Mouse (Mus musculus) stomach, embryonic 16.5 days (tissue): ENCODE data around the gene Dock1. TPM values are rescaled to one million over a fixed set of nuclear protein-coding genes. Genes with fewer than 3 reads are reported as not detected.

ENCODE experiments used
- ATAC-seq: fragments of 200-750 bp; cut with Nextera tagmentation; 2 replicates; pipeline ENCODE4 v1.8.0; 2017; ENCODE audit warnings: moderate number of reproducible peaks, moderate TSS enrichment; ENCODE audit not compliant: insufficient read depth, low FRiP score
- H3K27ac ChIP-seq: fragments of 300-500 bp; sonication (generic); 2 replicates; pipeline ENCODE4 v1.5.1; 2014; ENCODE audit warnings: low read length
- H3K27me3 ChIP-seq: fragments of 300-500 bp; sonication (generic); 2 replicates; pipeline ENCODE4 v1.6.1; 2014; ENCODE audit warnings: low read length, control low read depth, mixed read lengths; ENCODE audit not compliant: control insufficient read depth, insufficient read depth
- H3K36me3 ChIP-seq: fragments of 300-500 bp; sonication (generic); 2 replicates; pipeline ENCODE4 v1.6.1; 2014; ENCODE audit warnings: low read length; ENCODE audit not compliant: control insufficient read depth, insufficient read depth
- H3K4me1 ChIP-seq: fragments of 300-500 bp; sonication (generic); 2 replicates; pipeline ENCODE4 v1.6.1; 2014; ENCODE audit warnings: low read length, control low read depth, mixed read lengths; ENCODE audit not compliant: control insufficient read depth, insufficient read depth
- H3K4me2 ChIP-seq: fragments of 300-500 bp; sonication (generic); 2 replicates; pipeline ENCODE4 v1.6.1; 2014; ENCODE audit warnings: low read depth, low read length, mixed read lengths
- H3K4me3 ChIP-seq: fragments of 300-500 bp; sonication (generic); replicated peaks from 2 replicates; pipeline ENCODE4 v1.5.1; 2014; ENCODE audit warnings: mild to moderate bottlenecking, low read length
- H3K9ac ChIP-seq: fragments of 300-500 bp; sonication (generic); 2 replicates; pipeline ENCODE4 v1.6.1; 2014; ENCODE audit warnings: low read length
- H3K9me3 ChIP-seq: fragments of 300-500 bp; sonication (generic); replicated peaks from 2 replicates; pipeline ENCODE4 v1.6.1; 2016; ENCODE audit warnings: low read length, control low read depth; ENCODE audit not compliant: control insufficient read depth
- WGBS: fragments of 180-500 bp; shearing (Covaris S2); extraction: QIAGEN DNeasy Blood & Tissue Kit; methylation state at CpG from one replicate; pipeline ENCODE4 v1.1.7; 2014; 5-methylcytosine and 5-hydroxymethylcytosine counted together
- polyA plus RNA-seq: library from polyadenylated mRNA; unstranded; fragments of >200 nt; fragmentation: Nextera tagmentation; extraction: Ambion mirVana; gene quantifications from 2 replicates; pipeline ENCODE4 v1.2.1, GENCODE M21; 2015

Dock1 gene
- polyA plus RNA-seq, 1 experiment from 2014 or later = 31.3 TPM

DNA sequence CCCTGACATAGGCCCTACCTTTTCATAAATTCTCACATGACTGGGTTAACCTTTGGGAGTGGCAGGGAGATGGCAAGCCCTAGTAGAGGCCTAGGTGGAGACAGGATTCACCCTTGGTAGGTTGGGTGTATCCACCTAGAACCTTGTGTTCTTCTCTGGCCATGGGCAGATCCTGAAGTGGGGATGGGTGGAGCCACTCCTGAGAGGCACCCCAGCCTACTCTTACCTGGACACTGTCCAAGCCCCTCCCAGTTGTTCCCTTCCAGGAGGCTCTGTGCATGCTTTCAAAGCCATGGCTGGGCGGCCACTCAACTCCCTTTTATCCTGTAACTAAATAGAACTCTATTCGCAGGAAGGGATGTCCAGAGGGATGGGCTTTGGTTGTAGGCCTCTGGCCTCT lies 33.2 kb downstream of the Dock1 start:
- Histone ChIP-seq H3K4me2 (no peak overlapping the region), H3K9me3 (no peaks in the 10 kb centered on the region), H3K27me3 (no peaks in the 10 kb centered on the region), H3K4me1 (peaks cover 20% of the 10 kb centered on the region), H3K36me3 (no peaks in the 10 kb centered on the region), H3K27ac (no peak overlapping the region; the same call in 1 of the 2 replicates), H3K9ac (no peak overlapping the region), H3K4me3 (no peak overlapping the region)
- peak; percentile 45; the same call in 1 of the 2 replicates for ATAC-seq
- 50% methylated on average over 2 of the region's 2 CpGs for WGBS

DNA sequence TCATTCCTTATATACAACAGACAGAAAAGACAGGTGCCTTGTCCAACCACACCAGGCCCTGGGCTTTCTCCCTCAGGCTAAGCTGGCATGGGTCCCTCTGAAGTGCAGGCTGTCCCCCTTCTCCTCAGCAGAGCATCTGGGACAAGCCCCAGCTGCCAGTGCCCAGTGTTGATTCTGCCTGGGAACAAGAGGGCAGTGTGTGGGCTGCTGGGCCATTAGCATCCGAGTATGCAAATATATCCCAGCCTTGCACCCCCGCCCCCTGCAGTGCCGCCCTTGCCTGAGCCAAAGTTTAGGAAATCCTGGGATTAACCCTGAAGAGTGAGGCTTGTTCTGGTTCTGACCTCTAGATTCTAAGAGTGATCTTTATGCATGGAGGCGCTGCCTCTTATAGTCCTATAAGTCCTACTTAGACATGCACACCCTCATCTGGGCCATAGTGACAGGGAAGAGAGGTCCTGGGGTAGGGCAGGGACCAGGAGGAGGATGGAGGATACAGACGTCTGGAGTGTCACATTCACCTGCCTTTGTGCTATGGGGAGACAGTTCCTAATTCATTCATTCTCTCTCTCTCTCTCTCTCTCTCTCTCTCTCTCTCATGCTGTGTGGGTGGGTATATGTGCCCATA lies 38.9 kb downstream of the Dock1 start:
- ATAC-seq = peak; percentile 55; the same call in 1 of the 2 replicates
- 41% methylated on average over 5 of the region's 5 CpGs for WGBS
- no peaks in the 10 kb centered on the region for H3K36me3 ChIP-seq
- no peak overlapping the region for H3K27ac ChIP-seq
- H3K9ac ChIP-seq = no peak overlapping the region
- no peak overlapping the region for H3K4me2 ChIP-seq
- no peaks in the 10 kb centered on the region for H3K9me3 ChIP-seq
- peaks cover 8% of the 10 kb centered on the region; the same call in 1 of the 2 replicates for H3K4me1 ChIP-seq
- no peak overlapping the region for H3K4me3 ChIP-seq
- no peaks in the 10 kb centered on the region for H3K27me3 ChIP-seq

DNA sequence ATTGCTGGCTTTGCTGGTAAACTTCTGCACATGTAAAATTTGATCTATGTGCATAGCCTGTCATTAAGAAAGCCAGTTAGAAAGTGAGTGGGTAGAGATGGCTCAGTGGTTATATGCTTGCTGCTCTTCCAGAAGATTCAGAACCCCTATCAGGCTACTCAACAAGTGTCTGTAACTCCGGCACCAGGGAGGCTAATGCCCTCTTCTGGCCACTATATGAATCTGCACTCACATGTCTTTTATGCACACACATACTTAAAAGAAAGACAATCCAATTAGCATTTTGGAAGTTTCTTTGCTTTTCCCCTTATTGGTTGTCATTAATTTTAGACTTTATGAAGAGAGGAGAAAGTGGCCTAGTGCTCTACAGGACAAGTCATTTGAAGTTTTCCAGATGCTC lies 41.1 kb downstream of the Dock1 start:
- Histone ChIP-seq H3K4me3 (no peak overlapping the region), H3K4me2 (no peak overlapping the region), H3K9ac (no peak overlapping the region), H3K27ac (no peak overlapping the region), H3K27me3 (no peaks in the 10 kb centered on the region), H3K36me3 (no peaks in the 10 kb centered on the region), H3K4me1 (peaks cover 3% of the 10 kb centered on the region; the same call in 1 of the 2 replicates), H3K9me3 (no peaks in the 10 kb centered on the region)
- no peak for ATAC-seq
- 90% methylated on average over 1 of the region's 1 CpGs for WGBS

DNA sequence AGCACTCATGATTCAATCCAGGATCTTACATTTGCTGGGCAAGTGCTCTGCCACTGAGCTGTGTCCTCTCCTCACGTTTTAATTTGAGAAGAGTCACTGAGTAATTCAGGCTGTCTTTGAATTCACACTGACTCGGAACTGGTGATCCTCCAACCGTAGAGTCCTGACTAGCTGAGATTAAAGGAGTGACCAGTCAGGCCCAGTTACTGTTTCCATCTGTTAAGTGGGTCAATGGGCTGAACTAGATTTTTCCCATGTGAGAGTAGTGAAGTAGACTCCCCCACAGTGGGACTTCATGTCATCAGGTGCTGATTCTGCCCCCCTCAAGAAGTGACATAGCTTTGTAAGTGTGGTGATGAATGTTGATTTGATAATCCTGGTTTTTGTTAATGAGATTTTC lies 49.0 kb downstream of the Dock1 start:
- Histone ChIP-seq H3K4me2 (no peak overlapping the region), H3K9ac (no peak overlapping the region), H3K4me1 (peaks cover 7% of the 10 kb centered on the region; the same call in 1 of the 2 replicates), H3K36me3 (no peaks in the 10 kb centered on the region), H3K9me3 (no peaks in the 10 kb centered on the region), H3K4me3 (no peak overlapping the region), H3K27me3 (no peaks in the 10 kb centered on the region), H3K27ac (no peak overlapping the region)
- no peak for ATAC-seq
- WGBS = 79% methylated on average over 3 of the region's 3 CpGs

DNA sequence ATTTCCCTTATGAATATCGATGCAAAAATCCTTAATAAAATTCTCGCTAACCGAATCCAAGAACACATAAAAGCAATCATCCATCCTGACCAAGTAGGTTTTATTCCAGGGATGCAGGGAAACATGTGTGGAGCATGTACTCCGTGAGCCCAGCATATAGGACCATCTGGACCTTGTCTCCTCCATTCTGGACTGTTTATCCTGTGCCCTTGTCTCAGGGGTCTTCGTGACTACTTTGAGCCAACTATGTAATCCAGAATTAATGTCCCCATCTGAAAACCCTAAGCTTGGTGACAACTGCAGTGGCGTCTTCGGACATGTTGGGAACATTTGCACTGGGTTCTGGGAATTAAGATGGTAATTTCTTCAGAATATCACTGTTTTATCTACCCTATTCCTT lies 51.9 kb downstream of the Dock1 start:
- Histone ChIP-seq H3K9ac (no peak overlapping the region), H3K4me3 (no peak overlapping the region), H3K27ac (no peak overlapping the region), H3K9me3 (no peaks in the 10 kb centered on the region), H3K4me2 (no peak overlapping the region), H3K36me3 (no peaks in the 10 kb centered on the region), H3K4me1 (peaks cover 21% of the 10 kb centered on the region; the same call in 1 of the 2 replicates), H3K27me3 (no peaks in the 10 kb centered on the region)
- no peak for ATAC-seq
- WGBS = 85% methylated on average over 7 of the region's 7 CpGs

DNA sequence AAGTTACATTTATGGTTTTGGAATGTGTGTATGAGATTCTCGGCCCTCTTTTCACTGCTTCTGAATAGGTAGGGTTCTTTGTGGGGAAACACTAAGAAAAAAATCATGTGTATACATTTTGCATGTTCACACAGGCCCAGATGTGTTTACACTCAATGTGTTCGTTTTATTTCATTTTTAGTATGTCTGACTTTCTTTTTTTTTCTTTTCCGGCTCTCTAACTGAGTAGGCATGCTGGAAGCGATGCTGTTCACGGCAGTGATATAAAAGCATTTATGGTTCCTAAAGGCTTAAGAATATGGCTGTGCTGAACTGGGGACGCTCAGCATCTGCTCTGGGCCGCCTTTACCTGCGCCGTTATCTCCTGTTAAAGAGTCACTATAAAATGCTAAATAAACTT lies 52.5 kb downstream of the Dock1 start:
- H3K4me2 ChIP-seq = no peak overlapping the region
- WGBS = 83% methylated on average over 9 of the region's 9 CpGs
- H3K4me3 ChIP-seq = no peak overlapping the region
- H3K4me1 ChIP-seq = peaks cover 21% of the 10 kb centered on the region; the same call in 1 of the 2 replicates
- no peaks in the 10 kb centered on the region for H3K27me3 ChIP-seq
- H3K36me3 ChIP-seq = no peaks in the 10 kb centered on the region
- no peaks in the 10 kb centered on the region for H3K9me3 ChIP-seq
- no peak for ATAC-seq
- no peak overlapping the region for H3K27ac ChIP-seq
- no peak overlapping the region for H3K9ac ChIP-seq

DNA sequence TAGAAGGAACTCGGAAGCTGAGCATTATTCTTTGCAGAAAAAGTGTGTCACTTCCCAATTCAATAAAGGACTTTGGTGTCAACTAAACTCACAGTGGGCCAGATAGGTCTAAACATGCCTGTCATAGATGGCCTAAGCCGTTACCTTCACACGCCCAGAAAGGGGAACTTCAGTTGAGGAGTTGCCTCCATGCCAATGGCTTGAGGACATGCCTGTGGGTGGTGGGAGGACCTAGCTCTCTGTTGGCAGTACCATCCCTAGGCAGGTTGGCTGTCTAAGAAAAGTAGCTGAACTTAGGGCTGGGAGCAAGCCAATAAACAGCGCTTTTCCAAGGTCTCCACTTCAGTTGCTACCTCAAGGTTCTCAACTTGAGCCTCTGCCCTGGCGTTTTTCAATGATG lies 53.1 kb downstream of the Dock1 start:
- WGBS = 83% methylated on average over 5 of the region's 5 CpGs

DNA sequence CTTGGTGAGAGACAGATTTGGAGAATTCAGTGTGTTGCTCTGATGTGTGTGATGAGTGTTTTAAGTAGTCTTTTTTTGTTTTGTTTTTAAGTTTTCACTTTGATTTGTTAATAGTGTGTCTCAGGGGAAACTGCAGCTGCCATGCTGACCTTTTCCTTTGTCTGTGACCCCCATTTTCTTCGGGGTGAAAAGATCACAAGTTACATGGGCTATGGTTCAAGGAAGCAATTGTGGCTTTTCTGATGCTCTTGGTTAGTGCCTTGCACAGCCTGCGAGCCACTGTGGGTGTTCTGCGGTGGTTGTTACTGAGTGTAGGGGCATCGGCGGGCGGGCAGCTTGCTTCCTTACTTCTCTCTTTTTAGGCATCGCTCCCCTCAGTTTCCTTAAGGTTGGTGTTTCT lies 54.4 kb downstream of the Dock1 start:
- Histone ChIP-seq H3K9me3 (no peaks in the 10 kb centered on the region), H3K9ac (no peak overlapping the region), H3K4me2 (no peak overlapping the region), H3K36me3 (no peaks in the 10 kb centered on the region), H3K27ac (no peak overlapping the region), H3K4me1 (peaks cover 21% of the 10 kb centered on the region; the same call in 1 of the 2 replicates), H3K27me3 (no peaks in the 10 kb centered on the region), H3K4me3 (no peak overlapping the region)
- WGBS = 57% methylated on average over 7 of the region's 7 CpGs
- no peak for ATAC-seq

More for the DNA sequence above, 53.1 kb downstream of the Dock1 start:
- H3K27me3 ChIP-seq = no peaks in the 10 kb centered on the region
- no peak overlapping the region for H3K4me3 ChIP-seq
- no peak overlapping the region for H3K4me2 ChIP-seq
- no peak overlapping the region for H3K27ac ChIP-seq
- peaks cover 21% of the 10 kb centered on the region; the same call in 1 of the 2 replicates for H3K4me1 ChIP-seq
- H3K36me3 ChIP-seq = no peaks in the 10 kb centered on the region
- H3K9me3 ChIP-seq = no peaks in the 10 kb centered on the region
- ATAC-seq = no peak
- no peak overlapping the region for H3K9ac ChIP-seq

DNA sequence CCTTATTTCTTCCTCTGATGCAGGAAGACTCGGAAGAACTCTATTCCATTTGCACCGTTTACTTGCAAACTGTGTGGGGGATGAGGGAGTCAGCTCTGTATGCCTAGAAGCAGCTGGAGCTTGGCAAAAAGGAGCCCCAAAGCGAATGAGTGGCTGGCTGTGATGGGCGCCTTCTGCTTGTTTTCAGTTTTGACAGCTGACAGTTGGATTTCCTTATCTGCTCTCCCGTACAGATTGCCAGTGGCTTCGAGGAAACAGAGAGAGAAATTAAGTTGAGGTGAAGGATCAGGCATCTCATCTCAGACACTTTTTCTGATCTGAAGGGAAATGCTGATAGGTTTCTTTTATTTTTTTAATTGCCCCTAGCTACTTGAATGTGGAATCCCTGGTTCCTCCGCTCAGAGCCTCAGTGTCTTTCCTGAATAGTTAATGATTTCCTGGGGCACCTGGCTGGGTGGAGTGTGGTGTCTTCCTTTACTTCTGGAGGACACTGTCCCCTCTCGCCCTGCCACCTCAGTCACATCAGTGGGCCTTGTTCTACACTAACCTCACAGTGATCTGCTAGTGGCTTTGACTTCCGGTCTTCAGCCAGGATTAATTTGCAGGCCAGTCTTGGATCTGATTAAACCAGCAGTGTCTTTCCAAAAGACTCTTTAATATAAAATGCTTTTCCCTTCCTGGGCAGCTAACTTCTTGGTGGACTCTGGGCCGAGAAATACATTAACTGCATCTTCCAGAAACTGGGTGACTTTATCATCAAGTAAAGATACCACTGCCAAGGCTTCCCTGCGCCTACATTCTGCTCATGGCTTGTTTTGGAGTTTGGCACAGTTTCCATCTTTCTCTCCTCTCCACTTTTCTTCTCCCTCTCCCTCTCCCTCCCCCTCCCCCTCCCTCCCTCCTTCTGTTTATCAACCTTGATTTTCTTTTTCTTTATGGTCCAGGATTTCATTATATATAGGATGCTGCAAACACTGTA lies 55.4 kb downstream of the Dock1 start:
- no peak overlapping the region for H3K4me2 ChIP-seq
- H3K4me1 ChIP-seq = peaks cover 21% of the 10 kb centered on the region; the same call in 1 of the 2 replicates
- 41% methylated on average over 11 of the region's 11 CpGs for WGBS
- no peaks in the 10 kb centered on the region for H3K9me3 ChIP-seq
- no peak overlapping the region for H3K4me3 ChIP-seq
- no peak overlapping the region for H3K9ac ChIP-seq
- peak overlapping the region; percentile 12; the same call in 1 of the 2 replicates for H3K27ac ChIP-seq
- H3K27me3 ChIP-seq = no peaks in the 10 kb centered on the region
- H3K36me3 ChIP-seq = no peaks in the 10 kb centered on the region
- no peak for ATAC-seq
